Mouse (Mus musculus): ENCODE results near the gene Mpp6.

GRCm38 (mm10) chr6:50222351-50222750 lies 112.3 kb downstream of the Mpp6 start:
- TF ChIP-seq CTCF (IDR thresholded peaks at IDR 0.05; ENCODE audit: low read depth) = no peak
- TF ChIP-seq EP300 (IDR thresholded peaks at IDR 0.05; ENCODE audit: low read depth) = no peak

All from liver, postnatal 0 days (tissue).